Mouse (Mus musculus): ENCODE data around the gene Lcn2. TPM values are rescaled to one million over a fixed set of nuclear protein-coding genes. Genes with fewer than 3 reads are reported as not detected.

Gene Lcn2
- total and polyA plus RNA-seq, 3 experiments = not detected

DNA sequence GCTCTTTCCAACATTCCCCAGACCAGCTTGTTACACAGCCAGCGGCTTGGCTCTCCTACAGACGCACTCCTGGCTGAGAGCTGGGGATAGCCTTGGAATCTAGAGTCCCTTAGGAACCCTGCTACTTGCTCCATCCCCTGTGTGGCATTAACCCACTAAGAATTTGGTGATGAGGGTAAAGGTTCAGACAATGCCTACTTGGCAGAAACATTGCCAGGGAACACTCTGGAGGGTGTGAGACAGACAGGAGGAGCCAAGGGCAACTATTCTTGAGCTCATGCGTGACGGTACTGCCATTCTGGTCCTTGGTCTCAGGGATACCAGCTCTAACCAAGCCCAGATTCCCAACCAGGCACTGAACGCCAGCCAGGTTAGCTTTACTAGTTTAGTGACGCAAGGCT is 33.8 kb upstream of the Lcn2 start:
- H3K79me2 ChIP-seq (replicated peaks; ENCODE audit: control insufficient read depth, extremely low read depth, insufficient read depth, poor library complexity, severe bottlenecking) = no peaks in the 10 kb centered on the region
- peaks cover 37 to 50% of the 10 kb centered on the region in 2 experiments for H3K36me3 ChIP-seq (replicated peaks in 1 of 2; ENCODE audit: control insufficient read depth in 1 of 2, insufficient read depth in 1 of 2, low read length in 1 of 2)
- no peak overlapping the region for H3K4me3 ChIP-seq (replicated peaks in 1 of 3; ENCODE audit: low read depth in 2 of 3, low read length in 2 of 3, poor library complexity in 1 of 3)
- H3K9me3 ChIP-seq (replicated peaks; ENCODE audit: low read length) = no peaks in the 10 kb centered on the region
- H3K27ac ChIP-seq (ENCODE audit: insufficient read depth, low read depth) = no peak overlapping the region
- dilution Hi-C loops (cut with MboI; ENCODE audit: extremely low pct_ligation_motif_present, extremely low pct_unique_long_range_greater_than_20kb, low sequenced_read_pairs) = no loop called here
- no peak for TF ChIP-seq USF2 (conservative IDR thresholded peaks at IDR 0.05; ENCODE audit: low read depth, low read length)
- no peak for TF ChIP-seq USF1 (IDR thresholded peaks at IDR 0.05; ENCODE audit: low read depth, low read length)
- TF ChIP-seq NELFE (IDR thresholded peaks at IDR 0.05; ENCODE audit: low read depth, low read length) = no peak
- no peak for TF ChIP-seq ETS1 (conservative IDR thresholded peaks at IDR 0.05; ENCODE audit: low read depth, low read length)
- no peak for TF ChIP-seq MYC (IDR thresholded peaks at IDR 0.05; ENCODE audit: low read depth, low read length)
- TF ChIP-seq SIN3A (IDR thresholded peaks at IDR 0.05; ENCODE audit: low read length) = no peak
- no peak for TF ChIP-seq GABPA (IDR thresholded peaks at IDR 0.05; ENCODE audit: insufficient replicate concordance, low read depth, low read length)
- no peak for TF ChIP-seq JUND (conservative IDR thresholded peaks at IDR 0.05; ENCODE audit: low read depth, low read length)
- no peak for TF ChIP-seq TBP (conservative IDR thresholded peaks at IDR 0.05; ENCODE audit: low read depth, low read length)
- no peak for TF ChIP-seq MAX (IDR thresholded peaks at IDR 0.05; ENCODE audit: low read length)
- H3K9ac ChIP-seq (ENCODE audit: insufficient read depth, low read depth) = no peak overlapping the region
- no peak overlapping the region for H3K4me2 ChIP-seq (ENCODE audit: insufficient read depth, low read depth, poor library complexity, severe bottlenecking)
- peaks cover 8 to 37% of the 10 kb centered on the region in 2 experiments for H3K4me1 ChIP-seq (ENCODE audit: control insufficient read depth in 1 of 2, insufficient read depth in 2 of 2)
- H3K27me3 ChIP-seq (replicated peaks) = no peaks in the 10 kb centered on the region
- in situ Hi-C loops (cut with MboI; ENCODE audit: low pct_ligation_motif_present, low pct_unique_long_range_greater_than_20kb, low sequenced_read_pairs) = no loop called here
- no peak for DNase-seq (ENCODE audit: extremely low read depth)

DNA sequence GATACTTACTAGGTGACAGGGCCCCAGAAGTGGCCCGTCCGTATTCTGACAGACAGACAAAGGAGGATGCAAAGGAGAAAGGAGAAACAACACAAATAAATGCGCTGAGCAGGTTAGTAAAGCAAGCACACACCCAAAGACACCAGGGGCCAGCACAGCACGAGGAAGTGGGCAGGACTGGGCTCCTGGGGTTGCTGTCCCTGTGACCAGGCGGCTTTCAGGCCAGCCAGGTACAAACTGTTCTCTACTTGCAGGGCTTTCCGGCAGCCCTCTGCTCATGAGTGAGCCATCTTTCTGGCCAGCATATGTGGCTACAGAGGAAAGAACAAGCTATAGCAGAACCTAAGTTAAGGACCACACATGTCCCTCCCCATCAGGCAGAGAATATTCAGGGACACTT is 32.6 kb upstream of the Lcn2 start:
- no peak overlapping the region for H3K27ac ChIP-seq (ENCODE audit: insufficient read depth, low read depth)
- dilution Hi-C loops (cut with MboI; ENCODE audit: extremely low pct_ligation_motif_present, extremely low pct_unique_long_range_greater_than_20kb, low sequenced_read_pairs) (no loop called here), in situ Hi-C loops (cut with MboI; ENCODE audit: low pct_ligation_motif_present, low pct_unique_long_range_greater_than_20kb, low sequenced_read_pairs) (no loop called here)
- H3K4me3 ChIP-seq (replicated peaks in 1 of 3; ENCODE audit: low read depth in 2 of 3, low read length in 2 of 3, poor library complexity in 1 of 3) = no peak overlapping the region
- H3K4me2 ChIP-seq (ENCODE audit: insufficient read depth, low read depth, poor library complexity, severe bottlenecking) = no peak overlapping the region
- no peak for DNase-seq (ENCODE audit: extremely low read depth)
- no peak overlapping the region for H3K9ac ChIP-seq (ENCODE audit: insufficient read depth, low read depth)
- H3K9me3 ChIP-seq (replicated peaks; ENCODE audit: low read length) = no peaks in the 10 kb centered on the region
- H3K4me1 ChIP-seq (ENCODE audit: control insufficient read depth in 1 of 2, insufficient read depth in 2 of 2) = peaks cover 8 to 37% of the 10 kb centered on the region in 2 experiments
- TF ChIP-seq E2F4 (IDR thresholded peaks at IDR 0.05; ENCODE audit: insufficient replicate concordance, low read depth, low read length) (no peak), NELFE (IDR thresholded peaks at IDR 0.05; ENCODE audit: low read depth, low read length) (no peak), RAD21 (IDR thresholded peaks at IDR 0.05; ENCODE audit: low read depth, low read length) (no peak), ELF1 (IDR thresholded peaks at IDR 0.05; ENCODE audit: low read depth, low read length) (no peak), ZNF384 (IDR thresholded peaks at IDR 0.05; ENCODE audit: low read depth, low read length) (no peak), IRF4 (IDR thresholded peaks at IDR 0.05; ENCODE audit: low read depth, low read length) (no peak), EP300 (IDR thresholded peaks at IDR 0.05; ENCODE audit: low read length) (no peak), CHD2 (IDR thresholded peaks at IDR 0.05; ENCODE audit: low read length) (no peak), GABPA (IDR thresholded peaks at IDR 0.05; ENCODE audit: insufficient replicate concordance, low read depth, low read length) (no peak), NRF1 (IDR thresholded peaks at IDR 0.05; ENCODE audit: low read depth, low read length) (no peak), KAT2A (IDR thresholded peaks at IDR 0.05; ENCODE audit: insufficient replicate concordance, low read length) (no peak), ZMIZ1 (IDR thresholded peaks at IDR 0.05; ENCODE audit: low read depth, low read length) (no peak), ETS1 (conservative IDR thresholded peaks at IDR 0.05; ENCODE audit: low read depth, low read length) (no peak), PAX5 (IDR thresholded peaks at IDR 0.05; ENCODE audit: low read length) (no peak), JUN (IDR thresholded peaks at IDR 0.05; ENCODE audit: insufficient read depth, low read depth, low read length) (no peak), ZC3H11A (IDR thresholded peaks at IDR 0.05; ENCODE audit: low read depth, low read length) (no peak), TBP (conservative IDR thresholded peaks at IDR 0.05; ENCODE audit: low read depth, low read length) (no peak), USF1 (IDR thresholded peaks at IDR 0.05; ENCODE audit: low read depth, low read length) (no peak), RCOR1 (conservative IDR thresholded peaks at IDR 0.05; ENCODE audit: low read depth, low read length) (no peak)
- H3K79me2 ChIP-seq (replicated peaks; ENCODE audit: control insufficient read depth, extremely low read depth, insufficient read depth, poor library complexity, severe bottlenecking) = no peaks in the 10 kb centered on the region
- peaks cover 49 to 59% of the 10 kb centered on the region in 2 experiments for H3K36me3 ChIP-seq (replicated peaks in 1 of 2; ENCODE audit: control insufficient read depth in 1 of 2, insufficient read depth in 1 of 2, low read length in 1 of 2)
- H3K27me3 ChIP-seq (replicated peaks) = no peaks in the 10 kb centered on the region
